Mouse (Mus musculus) left cerebral cortex, adult 9 months (tissue): ENCODE results near the gene Plxnd1.

Source experiments
- DNase-seq, 2 experiments: peaks; one replicate each; pipeline ENCODE4 v3.0.0; 2022; ENCODE audit warnings: low spot score in 2 of 2

The Plxnd1 gene

DNA sequence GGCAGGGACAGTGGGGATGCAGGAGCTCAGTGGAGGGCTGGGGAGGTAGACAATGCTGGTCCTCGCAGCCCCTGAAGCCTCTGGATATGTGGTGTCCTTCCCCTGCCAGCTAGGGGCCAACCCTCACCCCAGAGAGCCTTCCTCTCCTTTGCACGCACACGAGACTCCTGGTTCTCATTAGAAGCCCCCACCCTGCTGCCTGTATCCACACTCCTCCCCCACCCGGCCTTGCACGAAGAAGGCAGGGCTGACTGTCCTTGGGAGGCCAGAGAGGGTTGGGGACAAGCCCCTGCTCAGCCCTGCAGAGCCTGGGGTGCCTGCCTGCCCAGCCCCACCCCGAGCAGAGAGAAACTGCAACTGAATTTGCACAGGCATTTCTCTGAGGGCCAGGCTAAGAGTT lies 37.1 kb downstream of the Plxnd1 start:
- DNase-seq: no peak

DNA sequence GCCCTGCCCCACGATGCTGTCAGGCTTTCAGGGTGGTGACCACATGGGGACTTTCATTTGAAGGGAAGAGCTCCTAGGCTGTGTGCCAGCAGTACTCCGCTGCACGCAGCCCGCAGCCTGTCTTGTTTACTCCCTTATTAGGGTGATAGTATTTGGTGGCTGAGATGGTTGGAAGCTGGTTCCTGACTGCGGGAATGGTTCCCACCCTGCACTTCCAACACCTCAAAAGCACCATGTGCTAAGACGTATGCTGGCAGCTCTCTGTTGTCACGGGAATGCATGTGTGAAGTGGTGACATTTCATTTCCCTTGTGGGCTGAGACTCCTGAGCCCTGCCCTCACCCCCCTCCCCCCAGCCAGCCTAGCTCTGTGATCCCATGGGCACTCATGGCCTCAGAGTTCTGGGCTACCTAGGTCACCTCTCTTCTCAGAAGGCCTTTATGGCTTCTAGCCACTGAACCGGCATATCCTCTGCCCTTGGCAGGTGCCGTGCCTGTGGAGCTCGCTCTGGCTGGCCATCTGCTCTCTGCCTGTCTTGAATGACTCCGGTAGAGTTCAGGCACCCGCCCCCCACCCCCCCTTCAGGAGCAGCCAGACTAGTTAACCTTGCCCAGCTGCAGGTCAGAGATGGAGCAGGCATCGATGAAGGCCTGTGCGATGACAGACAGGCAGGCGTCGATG lies 37.7 kb downstream of the Plxnd1 start:
- DNase-seq: no peak

DNA sequence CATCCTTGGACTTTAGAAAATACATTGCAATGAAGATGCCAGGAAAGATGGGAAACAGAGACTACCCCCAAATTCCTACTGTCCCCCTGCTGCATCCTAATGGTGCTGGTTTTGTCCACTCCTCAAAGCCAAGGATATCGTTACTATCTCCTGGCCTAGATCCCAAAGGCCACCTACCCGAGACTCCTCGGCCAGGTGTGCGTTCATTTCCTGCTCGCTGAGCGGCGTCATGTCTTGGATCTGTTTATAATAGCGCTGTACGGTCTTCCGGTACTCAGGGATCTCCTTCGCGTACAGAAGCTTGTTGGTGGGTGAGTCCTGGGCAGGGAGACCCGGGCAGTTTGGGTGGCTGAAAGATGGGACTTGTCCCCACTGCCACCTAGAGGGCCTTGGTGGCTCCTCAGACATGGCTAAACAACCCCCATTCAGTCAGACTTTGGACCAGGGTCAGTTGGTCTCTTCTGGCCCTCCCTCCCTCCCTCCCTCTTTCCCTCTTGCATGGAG lies 38.3 kb downstream of the Plxnd1 start:
- DNase-seq: no peak

DNA sequence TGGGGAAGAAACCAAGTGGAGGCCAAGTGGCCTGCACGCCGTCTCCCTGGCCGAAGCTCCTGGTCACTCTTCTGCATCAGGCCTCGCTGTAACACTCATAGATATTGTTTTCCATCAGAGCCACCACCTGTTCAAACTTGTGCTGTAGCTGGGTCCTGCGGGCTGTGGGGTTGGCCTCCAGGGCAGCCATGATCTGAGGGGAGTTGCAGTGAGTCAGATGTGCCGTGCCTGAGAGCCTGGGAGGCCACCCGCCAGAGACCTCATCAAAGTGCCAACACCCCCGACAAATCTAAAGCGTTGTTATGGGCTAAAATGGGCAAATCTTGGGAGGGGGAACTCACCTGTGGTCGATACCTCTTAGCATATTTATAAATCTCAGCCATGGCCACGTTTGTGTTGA lies 39.1 kb downstream of the Plxnd1 start:
- DNase-seq: no peak

DNA sequence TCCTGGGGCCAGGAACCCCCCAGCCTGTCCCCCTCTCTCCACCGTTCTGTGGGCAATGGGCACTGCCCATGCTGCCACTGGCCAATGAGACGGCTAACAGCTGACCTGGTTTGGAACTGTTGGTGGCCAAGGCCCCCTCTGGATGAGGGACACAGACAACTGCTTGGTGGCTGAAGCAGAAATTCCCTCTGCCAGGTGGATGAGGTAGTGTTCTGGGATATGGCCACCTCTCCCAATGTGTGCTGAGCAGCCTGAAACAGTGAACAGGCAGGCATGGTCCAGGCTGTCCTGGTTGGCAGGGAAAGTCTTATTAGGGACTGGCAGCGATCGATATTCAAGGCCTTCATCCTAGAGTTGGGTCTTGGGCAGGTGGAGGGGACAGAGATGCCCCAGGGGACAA lies 39.6 kb downstream of the Plxnd1 start:
- no peak for DNase-seq

DNA sequence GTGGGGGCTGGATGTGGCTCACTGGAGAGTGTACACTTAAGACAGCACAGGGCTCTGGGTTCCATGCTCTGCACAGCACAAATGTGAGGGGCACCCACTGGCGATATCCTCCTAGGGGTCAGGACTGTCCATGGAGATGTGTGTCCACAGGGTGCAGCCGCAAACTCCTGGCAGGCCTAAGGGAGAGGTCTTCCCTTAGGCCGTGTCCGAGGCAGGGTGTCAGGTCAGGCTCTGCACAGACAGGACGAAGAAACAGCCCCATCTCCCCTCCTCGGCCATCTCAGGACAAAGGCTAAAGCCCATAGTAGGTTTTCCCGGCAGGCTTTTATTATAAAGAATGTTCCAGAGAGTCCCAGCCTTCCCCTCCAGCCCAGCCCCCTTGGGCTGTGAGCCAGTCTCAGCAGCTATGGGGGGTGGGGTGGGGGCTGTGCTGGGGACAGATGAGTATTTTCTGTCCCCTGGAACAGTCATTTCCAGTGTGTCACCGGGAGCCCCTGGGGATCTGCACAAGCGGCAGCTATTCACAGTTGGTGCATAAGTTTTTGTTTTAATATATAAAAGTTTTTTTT lies 40.2 kb downstream of the Plxnd1 start:
- DNase-seq: no peak

DNA sequence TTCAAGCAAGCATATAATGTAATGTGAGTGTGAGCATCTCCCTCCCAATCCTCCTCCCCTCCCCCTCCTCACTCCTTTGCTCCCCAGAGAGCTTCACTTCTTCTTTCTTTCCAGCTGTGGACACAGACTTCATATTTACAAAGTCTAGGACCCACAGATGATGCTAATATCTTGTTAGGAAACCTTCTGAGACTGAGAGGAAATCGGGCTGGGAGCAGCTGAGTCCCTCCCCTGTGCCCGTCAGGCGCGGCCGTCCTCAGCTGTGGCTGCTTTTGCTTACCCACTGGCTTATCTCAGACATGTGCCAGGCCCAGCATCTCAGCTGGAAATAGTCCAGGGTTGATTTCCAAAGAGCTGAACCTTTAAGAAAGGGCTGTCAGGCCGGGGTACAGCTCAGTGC lies 48.4 kb downstream of the Plxnd1 start:
- DNase-seq: no peak

DNA sequence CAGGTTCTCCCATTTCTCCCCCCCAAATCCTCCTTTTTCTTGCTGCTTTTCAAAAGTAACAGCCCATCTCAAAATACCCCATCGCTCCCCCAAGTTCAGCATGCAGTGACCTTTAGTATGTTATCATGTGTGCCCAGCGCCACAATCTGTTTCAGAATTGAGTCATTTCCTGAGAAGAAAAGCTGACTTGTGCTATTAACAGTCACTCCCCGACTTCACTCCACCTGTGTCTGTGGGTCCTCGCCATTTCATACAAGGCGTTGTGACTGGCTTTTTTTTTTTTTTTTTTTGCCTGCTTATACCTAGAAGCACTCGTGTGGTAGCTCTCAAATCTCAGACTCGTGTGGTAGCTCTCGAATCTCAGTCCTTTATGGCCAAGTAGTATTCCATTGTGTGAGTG lies 49.2 kb downstream of the Plxnd1 start:
- no peak for DNase-seq

DNA sequence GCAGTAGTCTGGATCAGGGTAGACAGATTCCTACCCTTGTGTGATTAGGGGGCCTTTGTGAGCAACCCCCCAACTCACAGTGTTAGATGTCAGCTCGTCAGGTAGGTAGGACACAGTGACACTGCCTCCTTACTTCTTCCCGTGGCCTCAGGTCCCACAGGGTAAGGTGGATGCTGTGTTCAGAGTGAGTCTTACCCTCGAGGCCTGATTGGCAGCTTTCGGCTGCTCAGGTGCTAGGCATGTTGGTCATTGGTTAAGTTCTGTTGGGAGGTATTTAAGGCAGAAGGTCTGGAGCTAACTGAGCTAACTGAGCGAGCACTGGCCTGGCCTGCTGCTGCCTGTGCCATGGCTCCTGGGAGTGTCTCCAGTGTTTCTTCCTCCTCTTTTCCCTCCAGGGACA lies 50.2 kb downstream of the Plxnd1 start, which contains the start of gene H1foo:
Gene H1foo, plus strand, starts transcription at position 301 of the 400 bp plus-strand sequence.
- no peak for DNase-seq

DNA sequence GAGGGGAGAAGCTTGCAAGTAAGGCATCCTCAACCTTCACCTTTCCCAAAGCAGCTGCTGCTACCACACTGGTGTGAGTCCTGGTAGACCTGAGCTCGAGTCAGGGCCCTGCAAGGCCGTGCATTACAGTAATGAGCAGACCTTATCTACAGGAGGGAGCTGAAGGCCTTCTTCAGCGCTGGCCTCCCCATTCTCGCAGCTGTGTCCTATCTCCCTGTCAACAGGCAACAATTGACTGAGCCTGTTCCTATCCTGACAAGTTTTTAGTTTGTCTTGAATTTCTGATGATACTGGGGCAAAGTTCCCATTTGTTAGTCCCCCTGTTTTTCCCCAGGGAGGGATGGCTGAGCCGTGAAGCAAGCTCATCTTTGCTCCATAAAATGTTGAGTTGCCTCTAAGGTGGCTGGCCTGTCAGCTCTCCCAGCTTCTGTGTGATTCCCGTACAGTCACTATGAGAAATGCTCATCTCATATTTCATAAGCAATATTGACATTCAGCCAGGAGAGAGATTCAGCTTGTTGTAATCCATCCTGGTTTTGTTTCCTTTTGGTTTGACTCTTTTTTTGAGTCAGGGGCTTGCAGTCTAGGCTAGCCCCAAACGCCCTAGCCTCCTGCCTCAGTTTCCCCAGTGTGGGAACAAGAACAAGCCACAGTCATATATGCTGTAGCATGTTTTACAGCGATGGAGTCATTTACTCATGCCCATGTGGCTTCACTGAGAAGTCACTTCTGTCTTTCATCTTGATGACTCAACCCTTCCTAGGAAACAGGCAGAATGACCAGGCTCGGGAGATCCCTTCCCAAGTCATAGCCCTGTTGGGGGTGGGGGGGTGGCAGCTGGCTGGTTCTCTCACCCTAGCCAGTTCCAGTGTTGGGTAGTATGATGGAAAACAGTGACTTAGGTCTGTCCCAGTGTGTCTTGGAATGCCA lies 51.0 kb downstream of the Plxnd1 start:
- DNase-seq: no peak

DNA sequence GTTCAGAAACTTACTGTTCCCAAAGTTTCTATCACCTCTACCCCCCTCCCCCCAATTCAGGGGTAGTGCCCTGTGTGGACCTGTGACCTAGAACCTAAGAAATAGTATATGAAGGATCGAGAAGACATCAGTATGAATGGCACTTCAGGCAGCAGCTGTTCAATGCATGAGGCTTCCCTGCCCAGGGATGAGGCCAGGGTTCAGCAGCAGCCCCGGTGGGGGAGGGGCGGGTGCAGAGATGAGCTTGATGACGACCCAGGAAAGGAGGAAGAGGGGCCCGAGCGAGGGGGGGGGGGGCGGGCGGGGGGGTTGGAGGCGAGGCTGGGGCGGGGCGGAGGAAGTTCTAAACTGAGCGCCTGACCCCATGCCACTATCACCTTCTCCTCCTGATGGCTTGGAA lies 53.7 kb downstream of the Plxnd1 start:
- no peak for DNase-seq

DNA sequence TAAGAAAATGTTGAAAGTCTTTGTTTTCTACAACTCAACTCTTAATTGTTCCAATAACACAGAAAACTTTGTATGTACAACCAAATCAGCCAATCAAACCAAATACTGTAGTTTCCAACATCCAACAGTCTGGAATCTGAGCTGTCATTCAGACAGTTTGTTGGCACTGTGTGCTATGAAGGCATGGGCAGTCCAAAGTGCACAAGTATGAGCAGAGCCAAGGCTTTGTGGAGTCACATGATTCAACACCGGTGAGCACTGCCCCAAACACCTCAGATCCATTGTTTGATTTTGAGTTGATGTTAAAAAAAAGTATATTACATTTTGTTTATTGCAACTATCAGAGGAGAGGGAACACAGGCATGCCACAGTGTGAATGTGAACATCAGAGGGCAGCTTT lies 54.2 kb downstream of the Plxnd1 start:
- no peak for DNase-seq

DNA sequence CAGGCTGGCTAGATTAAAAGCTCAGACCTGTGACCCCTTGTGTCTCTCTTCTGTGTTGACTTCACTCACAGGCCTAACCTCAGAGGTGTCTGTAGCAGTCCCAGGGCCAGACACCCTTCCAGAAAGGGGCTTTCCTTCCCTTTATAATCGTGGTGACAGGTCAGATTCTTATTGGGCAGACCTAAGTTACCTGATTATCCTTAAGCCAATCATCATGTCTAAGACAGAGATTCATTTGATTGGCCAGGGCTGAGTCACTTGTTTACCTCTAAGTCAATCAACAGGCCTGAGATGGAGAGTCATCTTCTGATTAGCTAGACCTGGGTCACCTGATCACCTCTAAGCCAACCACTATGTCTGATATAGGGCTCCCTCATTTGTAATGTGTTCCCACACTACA lies 56.0 kb downstream of the Plxnd1 start:
- DNase-seq: no peak

DNA sequence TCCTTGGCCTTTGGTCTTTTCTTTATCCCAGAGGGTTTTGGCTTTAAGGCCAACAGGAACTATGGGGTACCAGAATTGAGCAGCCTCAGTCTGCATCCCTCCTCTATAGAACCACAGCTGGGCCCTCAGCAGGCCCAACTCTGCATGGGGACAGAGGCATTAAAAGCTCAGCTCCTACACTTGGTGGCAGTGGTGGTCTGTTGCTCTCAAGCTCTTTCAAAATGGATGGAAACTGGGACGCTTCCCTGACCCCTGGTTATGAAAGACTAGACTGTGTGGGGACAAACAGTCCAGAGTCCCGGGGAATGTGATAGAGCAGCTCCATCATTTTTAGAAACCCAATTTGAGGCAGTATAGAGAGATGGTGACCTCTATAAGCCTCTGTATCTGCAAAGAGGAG lies 56.8 kb downstream of the Plxnd1 start:
- DNase-seq: no peak

DNA sequence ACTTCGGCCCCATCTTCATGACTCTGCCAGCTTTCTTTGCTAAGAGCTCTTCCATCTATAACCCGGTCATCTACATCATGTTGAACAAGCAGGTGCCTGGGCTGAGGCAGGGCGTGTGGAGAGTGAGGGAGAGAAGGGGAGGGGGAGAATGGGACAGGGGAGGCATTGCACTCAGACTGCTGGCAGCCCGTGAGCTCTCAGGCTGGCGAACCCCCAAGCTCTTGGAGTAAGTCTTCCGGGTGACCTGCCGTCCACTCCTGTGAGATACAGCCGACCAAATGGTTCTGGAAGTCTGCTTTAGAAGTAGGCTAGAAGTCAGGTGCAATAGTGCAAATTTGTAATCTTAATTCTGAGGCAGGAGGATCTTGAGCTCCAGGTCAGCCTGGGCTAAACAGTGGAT lies 59.3 kb downstream of the Plxnd1 start:
- DNase-seq: no peak

DNA sequence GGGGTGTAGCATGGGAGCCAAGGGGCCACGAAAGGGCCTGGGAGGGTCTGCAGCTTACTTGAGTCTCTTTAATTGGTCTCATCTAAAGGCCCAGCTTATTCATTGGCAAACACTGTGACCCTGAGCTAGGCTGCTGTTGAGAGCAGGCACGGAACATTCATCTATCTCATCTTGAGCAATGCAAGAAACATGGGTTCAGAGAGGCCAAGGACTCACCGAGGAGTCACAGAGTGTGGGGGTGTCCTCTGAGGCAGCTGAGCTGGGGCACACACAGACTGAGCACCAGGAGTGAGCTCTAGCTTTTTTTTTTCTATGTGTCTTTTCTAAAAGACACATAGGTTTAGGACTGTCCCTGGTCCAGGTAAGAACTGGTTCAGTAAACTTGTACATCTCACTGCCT lies 62.4 kb downstream of the Plxnd1 start:
- no peak for DNase-seq

DNA sequence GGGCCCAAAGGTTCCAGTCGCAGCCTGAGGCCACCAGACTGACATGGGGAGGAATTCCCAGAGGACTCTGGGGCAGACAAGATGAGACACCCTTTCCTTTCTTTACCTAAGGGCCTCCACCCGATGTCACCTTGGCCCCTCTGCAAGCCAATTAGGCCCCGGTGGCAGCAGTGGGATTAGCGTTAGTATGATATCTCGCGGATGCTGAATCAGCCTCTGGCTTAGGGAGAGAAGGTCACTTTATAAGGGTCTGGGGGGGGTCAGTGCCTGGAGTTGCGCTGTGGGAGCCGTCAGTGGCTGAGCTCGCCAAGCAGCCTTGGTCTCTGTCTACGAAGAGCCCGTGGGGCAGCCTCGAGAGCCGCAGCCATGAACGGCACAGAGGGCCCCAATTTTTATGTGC lies 63.2 kb downstream of the Plxnd1 start, which contains the start of gene Rho:
Gene Rho, plus strand, starts transcription at position 110 of the 400 bp plus-strand sequence.
- DNase-seq: no peak

DNA sequence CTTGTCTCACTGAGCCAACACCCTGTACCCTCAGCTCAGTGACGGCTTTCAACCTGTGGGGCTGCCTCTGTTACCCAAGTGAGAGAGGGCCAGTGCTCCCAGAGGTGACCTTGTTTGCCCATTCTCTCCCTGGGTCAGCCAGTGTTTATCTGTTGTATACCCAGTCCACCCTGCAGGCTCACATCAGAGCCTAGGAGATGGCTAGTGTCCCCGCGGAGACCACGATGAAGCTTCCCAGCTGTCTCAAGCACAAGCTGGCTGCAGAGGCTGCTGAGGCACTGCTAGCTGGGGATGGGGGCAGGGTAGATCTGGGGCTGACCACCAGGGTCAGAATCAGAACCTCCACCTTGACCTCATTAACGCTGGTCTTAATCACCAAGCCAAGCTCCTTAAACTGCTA lies 64.8 kb downstream of the Plxnd1 start:
- DNase-seq: no peak

DNA sequence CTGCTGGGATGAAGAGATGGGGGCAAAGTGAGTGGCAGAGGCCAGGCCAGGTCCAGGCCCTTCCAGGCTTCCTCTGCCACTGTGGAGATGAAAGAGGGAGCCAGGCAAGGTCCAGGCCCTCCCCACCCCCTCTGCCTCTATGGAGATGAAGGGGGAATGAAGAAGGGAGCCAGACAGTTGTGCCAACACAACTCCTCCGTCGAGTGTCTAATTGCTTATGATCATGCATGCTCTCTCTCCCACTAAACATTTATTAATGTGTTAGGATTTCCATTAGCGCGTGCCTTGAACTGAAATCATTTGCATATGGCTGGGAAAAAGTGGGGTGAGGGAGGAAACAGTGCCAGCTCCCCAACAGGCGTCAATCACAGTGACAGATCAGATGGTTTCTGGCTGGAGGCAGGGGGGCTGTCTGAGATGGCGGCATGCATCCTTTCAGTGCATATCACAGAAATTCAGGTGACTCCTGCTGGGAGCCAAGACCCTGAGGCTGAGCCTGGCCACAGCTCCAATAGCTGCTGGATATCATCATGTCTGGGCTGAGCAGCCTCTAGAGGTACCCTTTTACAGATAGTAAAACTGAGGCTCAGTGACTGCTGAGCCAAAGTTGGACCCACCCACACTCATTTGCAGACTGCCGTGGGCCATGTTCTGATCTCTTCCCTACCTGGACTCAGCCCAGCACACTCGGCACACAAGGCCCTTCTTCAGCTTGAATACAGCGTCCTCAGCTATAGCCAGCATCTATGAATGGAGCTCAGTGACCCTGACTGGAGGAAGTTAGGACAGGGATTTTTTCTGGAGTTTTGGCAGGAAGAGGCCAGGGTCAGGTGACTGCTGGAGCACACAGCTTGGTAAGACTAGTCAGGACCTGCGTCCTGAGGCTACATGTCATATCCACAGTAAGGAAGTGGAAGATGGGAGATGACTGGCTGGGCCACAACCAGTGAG lies 67.2 kb downstream of the Plxnd1 start:
- DNase-seq: no peak

DNA sequence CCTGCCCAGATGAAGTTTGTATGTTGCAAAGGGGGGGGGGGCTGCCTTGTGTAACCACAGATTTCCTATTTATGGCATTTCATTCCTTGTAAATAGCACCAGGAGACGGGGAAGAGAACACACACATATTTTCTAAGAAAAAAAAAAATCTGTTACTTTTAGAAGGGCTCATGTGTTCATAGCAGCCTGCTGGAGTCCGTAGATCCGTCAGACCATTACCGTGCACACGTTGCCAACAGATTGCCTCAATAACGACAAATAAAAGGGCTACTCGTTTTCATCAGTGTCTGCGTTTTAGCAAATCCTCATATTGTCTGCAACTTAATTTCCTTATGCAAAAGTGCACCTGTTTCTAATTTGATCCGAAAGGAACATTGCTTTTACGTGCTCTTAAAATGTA lies 68.4 kb downstream of the Plxnd1 start:
- DNase-seq: no peak

DNA sequence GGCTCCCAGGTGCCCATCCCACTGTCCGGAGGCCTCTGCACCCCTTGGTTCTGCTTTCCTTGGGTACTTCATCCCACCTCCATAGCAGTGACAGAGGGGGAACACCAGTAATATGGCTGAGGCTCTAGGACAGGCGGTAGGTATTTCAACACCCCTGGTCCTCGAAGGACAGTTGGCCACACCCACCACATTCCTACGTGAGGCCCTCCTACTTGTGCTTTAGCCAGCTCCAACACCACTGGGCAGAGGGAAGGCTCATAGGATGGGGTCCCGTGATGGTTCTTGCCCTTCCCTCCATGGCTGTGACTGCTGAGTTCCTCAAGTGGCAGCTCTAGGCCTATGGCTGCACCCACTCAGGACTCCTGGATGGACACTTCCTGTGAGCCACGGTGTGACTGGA lies 70.0 kb downstream of the Plxnd1 start:
- DNase-seq: no peak
